Mouse (Mus musculus) neural tube, embryonic 10.5 days (tissue): ENCODE data around the gene Reg4.

Experiments
- DNase-seq: peaks from one replicate; pipeline ENCODE4 v3.0.0-alpha.2; 2017; ENCODE audit warnings: low spot score; ENCODE audit errors: extremely low spot score

Gene Reg4

DNA sequence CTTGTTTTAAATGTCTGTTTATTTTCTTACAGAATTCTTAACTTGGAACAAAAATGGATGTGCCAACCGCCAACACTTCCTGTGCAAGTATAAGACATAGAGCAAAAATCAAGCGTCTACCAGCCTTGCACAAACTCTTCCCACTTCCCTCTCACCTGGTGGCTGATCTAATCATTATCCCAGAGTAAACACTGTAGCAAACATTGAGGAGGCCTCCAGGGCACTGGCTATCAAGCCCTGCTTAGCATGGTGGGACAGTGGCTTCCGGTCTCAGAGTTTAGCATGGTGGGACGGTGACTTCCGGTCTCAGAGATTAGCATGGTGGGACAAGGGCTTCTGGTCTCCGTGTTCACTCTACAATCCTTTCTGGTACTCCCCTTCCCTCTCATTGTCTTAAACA lies 14.3 kb downstream of the Reg4 start:
- DNase-seq, result no peak

- DNase-seq, result no peak
Measured at GRCm38 (mm10) chr3:98237240-98237639, 15.3 kb downstream of the Reg4 start.

GRCm38 (mm10) chr3:98238150-98238549 lies 16.2 kb downstream of the Reg4 start:
- no peak for DNase-seq

- no peak for DNase-seq
Measured at GRCm38 (mm10) chr3:98242051-98242450, 20.1 kb downstream of the Reg4 start.

DNA sequence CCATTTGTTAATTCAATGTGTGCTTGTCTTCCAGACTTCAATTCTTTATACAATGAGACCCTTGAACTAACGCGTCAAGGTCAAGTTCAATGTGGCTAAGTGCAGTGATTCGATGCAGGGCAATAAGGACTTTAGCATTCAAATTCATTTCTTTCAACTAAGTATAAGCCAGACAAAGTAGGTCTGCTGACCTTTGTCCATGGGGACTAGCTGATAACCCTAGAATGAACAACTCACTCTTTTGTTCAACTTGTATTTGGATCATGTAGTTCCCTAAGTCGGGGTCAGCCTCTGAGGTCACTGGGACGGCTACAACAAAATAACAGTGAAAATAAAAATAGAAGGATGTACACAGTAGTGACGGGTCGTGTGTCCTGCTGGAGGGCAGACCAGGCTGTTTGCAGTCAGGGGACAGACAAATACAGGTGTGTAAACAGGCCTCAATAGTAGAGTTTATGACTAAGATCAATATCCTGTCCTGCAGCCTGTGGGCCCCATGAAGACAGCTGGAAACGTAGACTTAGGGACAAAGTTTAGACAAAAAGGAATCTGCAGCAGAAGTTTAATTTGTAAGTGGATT lies 20.6 kb downstream of the Reg4 start:
- DNase-seq, result no peak

DNA sequence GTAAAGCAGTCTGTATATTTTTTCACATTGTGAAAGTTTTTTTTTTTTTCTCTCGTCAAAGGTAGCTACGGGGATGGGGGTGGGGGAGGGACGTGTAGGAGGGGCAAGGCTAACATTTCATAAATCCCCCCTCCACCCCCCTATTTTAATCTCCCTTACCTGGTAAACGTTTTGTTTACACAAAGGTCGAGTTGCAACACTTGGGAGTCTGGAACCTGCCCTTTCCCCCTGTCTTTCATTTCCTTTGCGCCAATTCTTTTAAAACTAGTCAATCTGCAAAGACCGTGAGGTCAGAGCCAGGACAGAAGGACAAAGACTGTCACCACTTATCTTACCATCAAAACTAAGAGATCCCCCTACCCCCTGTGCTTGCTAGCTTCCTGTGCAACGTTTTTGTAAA lies 23.9 kb downstream of the Reg4 start:
- no peak for DNase-seq

- no peak for DNase-seq
Measured at GRCm38 (mm10) chr3:98246985-98247751, 25.2 kb downstream of the Reg4 start.

DNA sequence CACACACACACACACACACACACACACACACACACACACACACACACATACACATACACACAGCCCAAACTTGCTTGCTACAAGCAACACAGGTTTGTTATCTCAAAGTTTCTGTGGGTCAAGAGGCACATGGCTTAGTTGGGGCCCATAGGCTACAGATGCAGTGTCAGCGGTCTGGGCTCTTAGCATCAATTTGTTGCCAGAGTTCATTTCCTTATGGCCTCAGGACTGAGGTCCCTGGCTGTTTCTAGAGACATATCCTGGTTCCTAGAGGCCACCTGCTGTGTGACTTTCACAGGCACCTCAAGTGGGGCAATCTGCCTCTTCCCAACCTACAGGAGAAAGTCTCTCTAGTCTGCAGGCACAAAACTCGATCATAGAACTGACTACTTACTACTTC lies 27.4 kb downstream of the Reg4 start:
- DNase-seq, result no peak

DNA sequence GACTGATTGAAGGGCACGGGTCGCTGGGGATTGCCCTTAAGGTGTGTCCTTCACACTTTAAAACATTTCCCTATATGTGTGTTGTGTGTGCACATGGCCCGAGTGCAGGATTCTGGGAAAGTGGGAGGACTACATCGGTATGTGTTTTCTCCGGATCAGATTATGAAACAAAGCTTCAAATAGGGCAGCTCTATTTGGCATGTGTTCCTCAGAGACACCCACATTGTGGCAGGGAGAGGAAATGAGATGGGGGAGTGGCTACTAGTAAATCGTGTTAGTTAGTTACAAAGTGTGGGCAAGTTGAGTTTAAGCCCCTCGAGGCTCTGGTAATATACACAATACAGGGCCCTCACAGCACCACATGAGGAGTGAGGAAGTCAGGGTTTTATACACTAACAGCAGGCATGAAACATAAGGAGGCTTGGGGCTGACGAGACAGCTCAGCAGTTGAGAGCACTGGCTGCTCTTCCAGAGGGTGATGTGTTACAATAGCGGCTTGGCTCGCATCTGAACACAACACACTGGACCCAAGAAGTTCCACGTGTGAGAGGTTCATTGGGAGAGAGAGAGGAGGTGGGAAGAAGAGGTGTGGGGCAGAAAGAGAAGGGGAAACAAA lies 28.0 kb downstream of the Reg4 start:
- no peak for DNase-seq

DNA sequence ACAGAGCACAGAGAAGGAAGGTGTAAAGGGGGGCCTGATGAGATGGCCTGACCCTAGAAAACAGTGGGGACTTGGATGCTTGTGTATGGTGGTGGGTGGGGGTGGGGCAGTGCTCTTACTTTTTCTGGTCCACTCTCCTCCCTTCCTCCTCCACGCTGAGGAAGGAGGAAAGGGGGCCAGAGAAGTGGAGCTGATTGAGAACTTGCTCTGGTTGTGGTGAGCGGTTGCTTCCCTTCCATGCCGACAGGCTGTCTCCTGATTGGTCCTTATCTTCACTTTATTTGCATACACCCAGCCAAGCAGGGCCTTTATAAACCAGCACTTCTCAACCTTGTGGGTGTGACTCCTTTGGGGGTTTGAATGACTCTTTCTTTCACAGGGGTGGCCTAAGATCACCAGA lies 32.1 kb downstream of the Reg4 start:
- DNase-seq, result no peak

DNA sequence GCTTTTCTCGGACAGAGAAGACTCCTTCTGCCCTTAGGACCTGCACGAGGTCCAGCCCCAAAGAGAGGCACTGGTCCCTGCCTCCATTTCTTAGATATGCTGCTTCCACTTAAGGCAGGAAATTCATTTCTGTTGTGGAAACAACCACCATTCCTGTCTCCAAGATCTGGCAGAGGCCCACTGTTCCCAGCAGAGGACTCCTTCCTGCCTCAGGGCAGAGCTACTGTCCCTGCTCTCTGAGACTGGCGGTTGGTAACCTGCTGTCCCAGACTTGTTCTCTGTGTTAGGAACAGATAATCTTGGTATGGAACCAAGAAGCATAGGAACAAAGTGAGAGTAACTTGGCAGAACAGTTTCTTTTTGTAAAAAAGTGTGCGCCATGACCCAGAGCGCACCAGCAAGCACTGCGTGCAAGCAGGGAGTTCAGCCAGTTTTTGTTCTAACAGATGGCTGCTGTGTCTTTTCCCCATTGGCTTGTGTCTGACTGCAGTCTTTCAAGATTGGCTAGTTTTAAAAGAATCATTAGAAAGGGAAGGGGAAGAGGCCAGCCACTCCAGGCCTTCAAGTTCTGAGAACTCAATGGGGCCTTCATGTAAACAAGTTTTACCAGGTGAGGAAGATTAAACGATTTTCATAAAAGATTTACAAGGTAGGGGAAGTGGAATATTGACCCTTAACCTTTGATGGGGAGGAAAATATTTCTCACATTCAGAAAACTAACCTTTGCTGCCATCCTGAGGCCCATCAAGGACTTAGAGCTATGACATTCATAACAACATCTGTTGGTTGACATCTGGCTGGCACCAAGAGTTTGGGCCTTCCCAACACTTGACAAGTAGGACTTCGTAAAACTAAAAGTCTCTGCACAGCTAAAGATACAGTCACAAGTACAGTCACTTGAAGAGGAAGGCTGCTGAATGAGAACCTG lies 33.0 kb downstream of the Reg4 start:
- no peak for DNase-seq

DNA sequence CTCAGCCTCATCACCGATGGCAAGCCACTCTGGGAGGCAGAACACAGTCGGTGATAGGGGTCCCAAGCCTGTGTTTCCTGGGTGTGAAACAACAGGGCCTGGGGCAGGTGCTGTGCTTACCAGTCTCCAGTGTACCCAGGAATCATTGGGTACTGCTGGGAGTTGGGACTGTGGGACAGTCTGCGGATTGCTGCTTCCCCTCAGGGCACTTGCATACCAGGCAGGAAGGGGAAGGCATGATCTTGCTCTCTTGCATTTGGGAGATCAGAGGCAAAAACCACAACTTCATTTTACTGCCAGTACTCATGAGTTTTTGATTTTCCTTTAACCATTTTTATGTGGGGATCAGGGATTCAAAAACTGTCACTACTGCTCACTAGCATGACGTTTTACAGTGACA lies 36.8 kb downstream of the Reg4 start:
- DNase-seq, result no peak

DNA sequence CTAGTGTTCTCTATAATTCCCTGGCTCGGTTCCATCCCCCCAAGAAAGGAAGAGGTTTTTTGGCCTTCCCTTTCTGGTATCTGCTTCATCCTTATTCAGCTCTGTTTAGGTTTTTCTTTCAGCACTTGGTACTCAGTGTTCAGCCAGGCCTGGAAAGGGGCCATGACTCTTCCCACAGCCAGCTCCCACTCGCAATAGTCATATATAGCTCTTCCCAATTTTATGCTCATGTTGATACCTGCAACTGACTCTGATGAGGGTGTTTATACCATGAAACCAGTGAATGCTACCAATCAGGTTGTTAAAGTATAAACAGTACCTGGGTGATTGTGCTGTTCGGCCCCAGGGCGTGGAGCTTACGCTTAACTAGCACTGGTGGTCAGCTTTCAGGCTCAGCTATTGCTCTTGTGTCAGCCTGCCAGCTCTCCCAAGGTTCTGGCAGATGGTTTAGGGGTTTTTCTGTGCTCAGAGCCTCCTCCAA lies 37.4 kb downstream of the Reg4 start:
- no peak for DNase-seq

DNA sequence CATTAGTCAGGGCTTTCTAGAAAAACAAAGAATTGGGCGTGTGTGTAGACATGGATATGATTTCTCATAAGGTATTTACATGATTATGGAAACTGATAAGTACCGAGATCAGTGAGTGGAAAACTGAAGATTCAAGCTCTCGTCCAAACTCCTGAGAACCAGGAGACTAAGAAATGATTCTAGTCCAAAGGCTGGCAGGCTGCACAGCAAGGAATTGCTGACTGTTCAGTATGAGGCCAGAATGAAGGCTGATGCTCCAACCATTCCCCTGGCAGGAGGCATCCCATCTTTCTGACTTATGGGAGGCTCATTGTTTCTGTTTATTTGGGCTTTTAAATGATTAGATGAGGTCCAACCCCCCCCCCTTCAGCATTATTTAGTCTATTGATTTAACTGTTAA lies 38.6 kb downstream of the Reg4 start:
- no peak for DNase-seq

- DNase-seq, result no peak
Measured at GRCm38 (mm10) chr3:98261415-98261814, 39.5 kb downstream of the Reg4 start.

DNA sequence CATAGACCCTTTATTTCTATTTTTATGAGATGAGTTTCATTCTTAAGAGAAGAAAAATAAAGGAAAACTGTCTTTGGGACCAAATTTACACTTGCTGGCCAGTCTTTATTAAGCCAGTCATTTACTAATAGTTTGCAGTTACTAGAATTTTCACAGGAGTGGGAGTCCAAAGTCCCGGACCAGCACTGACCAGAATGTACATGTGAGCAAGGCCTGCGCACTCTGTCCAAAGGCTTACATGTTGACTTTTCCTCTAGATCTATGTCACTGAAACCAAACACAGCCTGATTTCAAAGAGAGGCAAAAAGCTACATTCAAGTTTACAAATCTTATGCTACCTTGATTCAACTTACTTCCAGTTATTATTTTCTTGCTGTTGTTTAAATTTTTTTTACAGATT lies 40.2 kb downstream of the Reg4 start:
- DNase-seq, result no peak

- DNase-seq, result no peak
Measured at GRCm38 (mm10) chr3:98267249-98267651, 45.3 kb downstream of the Reg4 start.

- DNase-seq, result no peak
Measured at GRCm38 (mm10) chr3:98273623-98274398, 51.9 kb downstream of the Reg4 start.

- DNase-seq, result no peak
Measured at GRCm38 (mm10) chr3:98279682-98280081, 57.7 kb downstream of the Reg4 start.

DNA sequence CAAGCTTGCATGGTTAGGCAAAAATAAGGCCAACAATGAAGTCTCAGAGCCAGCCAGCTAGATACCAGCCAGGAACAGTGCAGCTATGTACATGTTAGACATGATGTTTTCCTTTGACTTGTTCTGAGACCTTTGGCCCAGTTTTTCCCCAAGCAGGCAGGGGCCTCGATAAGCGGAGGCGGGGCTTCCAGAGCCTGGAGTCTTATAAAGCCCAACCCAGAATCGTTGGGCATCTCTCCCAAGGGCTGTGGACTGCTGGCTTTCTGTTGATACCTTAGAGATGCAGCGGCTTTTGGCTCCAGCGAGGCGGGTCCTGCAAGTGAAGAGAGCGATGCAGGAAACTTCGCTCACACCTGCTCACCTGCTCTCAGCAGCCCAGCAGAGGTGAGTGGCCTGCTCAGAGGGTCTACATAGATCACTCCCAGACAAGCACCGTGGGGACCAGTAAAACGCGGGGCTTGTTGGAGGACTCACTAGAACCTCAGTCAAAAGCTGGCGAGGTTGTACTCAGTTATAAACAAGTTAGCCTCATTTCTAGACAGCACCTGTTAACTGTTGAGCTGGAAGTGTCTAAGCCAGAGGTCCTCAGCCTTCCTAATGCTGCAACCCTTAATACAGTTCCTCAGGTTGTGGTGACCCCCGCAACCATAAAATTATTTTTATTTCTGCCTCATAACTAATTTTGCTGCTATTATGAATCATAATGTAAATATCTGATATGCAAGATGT lies 58.4 kb downstream of the Reg4 start, which contains the start of gene Hmgcs2:
Hmgcs2 (plus strand) TSS at position 232 of the 729 bp plus-strand sequence.
- no peak for DNase-seq
